Mouse (Mus musculus) MEL (cell line): ENCODE results near the gene Tnnt2. TPM values are rescaled to one million over a fixed set of nuclear protein-coding genes. Genes with fewer than 3 reads are reported as not detected.

Source experiments
- DNase-seq: peaks from one replicate; pipeline ENCODE4 v3.0.0; 2011; ENCODE audit warnings: low read depth, low spot score
- H3K27ac ChIP-seq: 2 replicates; pipeline ENCODE4 v1.5.1; 2012; ENCODE audit warnings: low read depth, mild to moderate bottlenecking, control low read depth, low read length, moderate library complexity; ENCODE audit not compliant: control insufficient read depth
- H3K27me3 ChIP-seq, 2 experiments: fragments of 150-350 bp in 1 of 2; sonication (generic) in 1 of 2; 2 replicates each; pipeline ENCODE4 v1.6.1; 2012; ENCODE audit warnings: low read length in 2 of 2, mild to moderate bottlenecking in 2 of 2, improper control_type of control experiment in 1 of 2, moderate library complexity in 1 of 2; ENCODE audit not compliant: insufficient read depth in 2 of 2, control insufficient read depth in 1 of 2
- H3K36me3 ChIP-seq, 2 experiments: 2 replicates each; pipeline ENCODE4 v1.6.1; 2012 to 2014; ENCODE audit warnings: low read length in 2 of 2, improper control_type of control experiment in 1 of 2, inconsistent platforms in 1 of 2, mild to moderate bottlenecking in 1 of 2; ENCODE audit not compliant: insufficient read depth in 2 of 2, control insufficient read depth in 1 of 2
- H3K4me1 ChIP-seq, 2 experiments: fragments of 150-350 bp in 1 of 2; sonication (generic) in 1 of 2; 2 replicates each; pipeline ENCODE4 v1.6.1; 2012; ENCODE audit warnings: low read length in 2 of 2, improper control_type of control experiment in 1 of 2, mild to moderate bottlenecking in 1 of 2; ENCODE audit not compliant: insufficient read depth in 2 of 2, control insufficient read depth in 1 of 2
- H3K4me3 ChIP-seq, 2 experiments: fragments of 150-350 bp in 1 of 2; sonication (generic) in 1 of 2; 2 replicates each; pipeline ENCODE4 v1.5.1; 2012; ENCODE audit warnings: low read depth in 2 of 2, low read length in 2 of 2, mild to moderate bottlenecking in 2 of 2, moderate library complexity in 2 of 2, control low read depth in 1 of 2, improper control_type of control experiment in 1 of 2; ENCODE audit not compliant: control insufficient read depth in 1 of 2, insufficient read depth in 1 of 2
- H3K79me2 ChIP-seq: 2 replicates; pipeline ENCODE4 v1.6.1; 2012; ENCODE audit warnings: mild to moderate bottlenecking, low read length, moderate library complexity; ENCODE audit not compliant: control insufficient read depth, poor library complexity, insufficient read depth
- H3K9ac ChIP-seq: 2 replicates; pipeline ENCODE4 v1.6.1; 2012; ENCODE audit warnings: low read depth, mild to moderate bottlenecking, control low read depth, low read length, moderate library complexity; ENCODE audit not compliant: control insufficient read depth, poor library complexity, severe bottlenecking
- H3K9me3 ChIP-seq: fragments of 150-350 bp; sonication (generic); replicated peaks from 2 replicates; pipeline ENCODE4 v1.6.1; 2012; ENCODE audit warnings: mild to moderate bottlenecking, low read length, improper control_type of control experiment, moderate library complexity; ENCODE audit not compliant: insufficient read depth
- BHLHE40 ChIP-seq: IDR thresholded peaks from 2 replicates; pipeline ENCODE4 v1.6.1; 2012; ENCODE audit warnings: low read depth, mild to moderate bottlenecking, inconsistent platforms, low read length, improper control_type of control experiment, borderline replicate concordance
- CHD1 ChIP-seq: IDR thresholded peaks from 2 replicates; pipeline ENCODE4 v1.6.1; 2012; ENCODE audit warnings: low read depth, mild to moderate bottlenecking, inconsistent platforms, low read length, improper control_type of control experiment
- CHD2 ChIP-seq: IDR thresholded peaks from 2 replicates; pipeline ENCODE4 v1.6.1; 2011; ENCODE audit warnings: low read length, improper control_type of control experiment
- CTCF ChIP-seq, 3 experiments: IDR thresholded peaks in 2 of 3; conservative IDR thresholded peaks in 1 of 3; 2 replicates each; pipeline ENCODE4 v1.5.1; 2011 to 2012; ENCODE audit warnings: low read length in 3 of 3, low read depth in 2 of 3, mild to moderate bottlenecking in 2 of 3, improper control_type of control experiment in 1 of 3, inconsistent platforms in 1 of 3, mixed read lengths in 1 of 3, moderate library complexity in 1 of 3; ENCODE audit not compliant: control insufficient read depth in 1 of 3, insufficient read depth in 1 of 3, poor library complexity in 1 of 3, severe bottlenecking in 1 of 3
- E2F4 ChIP-seq: IDR thresholded peaks from 2 replicates; pipeline ENCODE4 v1.6.1; 2011; ENCODE audit warnings: low read depth, low read length, improper control_type of control experiment, borderline replicate concordance
- ELF1 ChIP-seq: IDR thresholded peaks from 2 replicates; pipeline ENCODE4 v1.6.1; 2014; ENCODE audit warnings: low read depth, mild to moderate bottlenecking, inconsistent platforms, low read length, improper control_type of control experiment, moderate library complexity
- EP300 ChIP-seq, 2 experiments: IDR thresholded peaks; 2 replicates each; pipeline ENCODE4 v1.6.1; 2011; ENCODE audit warnings: improper control_type of control experiment in 2 of 2, low read length in 2 of 2, low read depth in 1 of 2, mild to moderate bottlenecking in 1 of 2
- ETS1 ChIP-seq: IDR thresholded peaks from 2 replicates; pipeline ENCODE4 v1.6.1; 2012; ENCODE audit warnings: low read depth, mild to moderate bottlenecking, inconsistent platforms, low read length, improper control_type of control experiment, moderate library complexity
- GABPA ChIP-seq: IDR thresholded peaks from 2 replicates; pipeline ENCODE4 v1.6.1; 2012; ENCODE audit warnings: low read depth, mild to moderate bottlenecking, inconsistent platforms, low read length, improper control_type of control experiment, moderate library complexity
- GATA1 ChIP-seq: IDR thresholded peaks from 2 replicates; pipeline ENCODE4 v1.6.1; 2011; ENCODE audit warnings: low read depth, low read length, improper control_type of control experiment
- HCFC1 ChIP-seq: IDR thresholded peaks from 2 replicates; pipeline ENCODE4 v1.6.1; 2012; ENCODE audit warnings: low read depth, mild to moderate bottlenecking, inconsistent platforms, low read length, improper control_type of control experiment, moderate library complexity
- JUND ChIP-seq: IDR thresholded peaks from 2 replicates; pipeline ENCODE4 v1.6.1; 2011; ENCODE audit warnings: low read depth, mild to moderate bottlenecking, improper control_type of control experiment, low read length
- KAT2A ChIP-seq: conservative IDR thresholded peaks from 2 replicates; pipeline ENCODE4 v1.6.1; 2012; ENCODE audit warnings: low read depth, low read length, improper control_type of control experiment, inconsistent platforms
- MAFK ChIP-seq: IDR thresholded peaks from 2 replicates; pipeline ENCODE4 v1.6.1; 2011; ENCODE audit warnings: low read depth, mild to moderate bottlenecking, low read length, improper control_type of control experiment, borderline replicate concordance
- MAX ChIP-seq: IDR thresholded peaks from 2 replicates; pipeline ENCODE4 v1.6.1; 2011; ENCODE audit warnings: low read length, improper control_type of control experiment
- MAZ ChIP-seq: IDR thresholded peaks from 2 replicates; pipeline ENCODE4 v1.6.1; 2012; ENCODE audit warnings: low read depth, mild to moderate bottlenecking, inconsistent platforms, low read length, improper control_type of control experiment
- MEF2A ChIP-seq: IDR thresholded peaks from 2 replicates; pipeline ENCODE4 v1.6.1; 2014; ENCODE audit warnings: low read depth, mild to moderate bottlenecking, inconsistent platforms, low read length, improper control_type of control experiment; ENCODE audit not compliant: poor library complexity, insufficient replicate concordance, severe bottlenecking; ENCODE audit errors: extremely low read depth
- MXI1 ChIP-seq: IDR thresholded peaks from 2 replicates; pipeline ENCODE4 v1.6.1; 2011; ENCODE audit warnings: mild to moderate bottlenecking, low read depth, low read length, improper control_type of control experiment
- MYB ChIP-seq: IDR thresholded peaks from 2 replicates; pipeline ENCODE4 v1.6.1; 2011; ENCODE audit warnings: mild to moderate bottlenecking, low read depth, low read length, improper control_type of control experiment
- MYC ChIP-seq: IDR thresholded peaks from 2 replicates; pipeline ENCODE4 v1.6.1; 2011; ENCODE audit warnings: low read depth, mild to moderate bottlenecking, low read length, improper control_type of control experiment, moderate library complexity
- NELFE ChIP-seq: IDR thresholded peaks from 2 replicates; pipeline ENCODE4 v1.6.1; 2011; ENCODE audit warnings: low read depth, low read length, improper control_type of control experiment
- POLR2A ChIP-seq, 2 experiments: IDR thresholded peaks; 2 replicates each; pipeline ENCODE4 v1.6.1; 2011 to 2012; ENCODE audit warnings: low read length in 2 of 2, mild to moderate bottlenecking in 2 of 2, control low read depth in 1 of 2, improper control_type of control experiment in 1 of 2, low read depth in 1 of 2, moderate library complexity in 1 of 2; ENCODE audit not compliant: control insufficient read depth in 1 of 2, insufficient read depth in 1 of 2, poor library complexity in 1 of 2
- POLR2AphosphoS2 ChIP-seq: IDR thresholded peaks from 2 replicates; pipeline ENCODE4 v1.6.1; 2011; ENCODE audit warnings: low read length, improper control_type of control experiment
- POLR2AphosphoS5 ChIP-seq: IDR thresholded peaks from 2 replicates; pipeline ENCODE4 v1.6.1; 2012; ENCODE audit warnings: low read depth, borderline replicate concordance, mild to moderate bottlenecking, inconsistent platforms, low read length, moderate library complexity, mixed read lengths
- RAD21 ChIP-seq: IDR thresholded peaks from 2 replicates; pipeline ENCODE4 v1.6.1; 2011; ENCODE audit warnings: mild to moderate bottlenecking, low read depth, low read length, improper control_type of control experiment
- RCOR1 ChIP-seq: IDR thresholded peaks from 2 replicates; pipeline ENCODE4 v1.6.1; 2012; ENCODE audit warnings: low read depth, mild to moderate bottlenecking, inconsistent platforms, low read length, improper control_type of control experiment
- TAL1 ChIP-seq: IDR thresholded peaks from 2 replicates; pipeline ENCODE4 v1.6.1; 2012; ENCODE audit warnings: mild to moderate bottlenecking, inconsistent platforms, low read length, moderate library complexity, mixed read lengths
- TBP ChIP-seq: IDR thresholded peaks from 2 replicates; pipeline ENCODE4 v1.8.0; 2011; ENCODE audit warnings: low read depth, low read length, improper control_type of control experiment
- TCF12 ChIP-seq: IDR thresholded peaks from 2 replicates; pipeline ENCODE4 v1.6.1; 2014; ENCODE audit warnings: low read depth, mild to moderate bottlenecking, inconsistent platforms, low read length, improper control_type of control experiment, moderate library complexity
- USF1 ChIP-seq: IDR thresholded peaks from 2 replicates; pipeline ENCODE4 v1.6.1; 2014; ENCODE audit warnings: low read depth, mild to moderate bottlenecking, inconsistent platforms, low read length, improper control_type of control experiment, moderate library complexity
- USF2 ChIP-seq, 2 experiments: IDR thresholded peaks; 2 replicates each; pipeline ENCODE4 v1.6.1; 2011 to 2012; ENCODE audit warnings: improper control_type of control experiment in 2 of 2, low read length in 2 of 2, borderline replicate concordance in 1 of 2, inconsistent platforms in 1 of 2, low read depth in 1 of 2, mild to moderate bottlenecking in 1 of 2; ENCODE audit not compliant: insufficient read depth in 1 of 2
- ZKSCAN1 ChIP-seq: IDR thresholded peaks from 2 replicates; pipeline ENCODE4 v1.6.1; 2012; ENCODE audit warnings: low read depth, mild to moderate bottlenecking, inconsistent platforms, low read length, improper control_type of control experiment, moderate library complexity
- ZMIZ1 ChIP-seq: IDR thresholded peaks from 2 replicates; pipeline ENCODE4 v1.6.1; 2012; ENCODE audit warnings: low read depth, mild to moderate bottlenecking, inconsistent platforms, low read length, improper control_type of control experiment, moderate library complexity
- ZNF384 ChIP-seq: IDR thresholded peaks from 2 replicates; pipeline ENCODE4 v1.6.1; 2012; ENCODE audit warnings: low read depth, mild to moderate bottlenecking, inconsistent platforms, low read length, improper control_type of control experiment
- polyA plus RNA-seq, 2 experiments: library from polyadenylated mRNA; stranded (reverse) in 1 of 2; unstranded in 1 of 2; fragments of >175 nt in 1 of 2; fragments of >200 nt in 1 of 2; gene quantifications; 2 replicates each; pipeline versions ENCODE4 v1.2.1 to v1.2.4; 2012; ENCODE audit warnings: low replicate concordance in 2 of 2, low read depth in 1 of 2; ENCODE audit not compliant: insufficient read length in 2 of 2, insufficient read depth in 1 of 2, missing spikeins in 1 of 2
- total RNA-seq: library from RNA; depleted of rRNA; stranded (reverse); fragments of 300-350 nt; gene quantifications from 2 replicates; pipeline ENCODE4 v1.2.3, GENCODE M21; 2012

Gene Tnnt2
- total and polyA plus RNA-seq, 3 experiments = not detected

DNA sequence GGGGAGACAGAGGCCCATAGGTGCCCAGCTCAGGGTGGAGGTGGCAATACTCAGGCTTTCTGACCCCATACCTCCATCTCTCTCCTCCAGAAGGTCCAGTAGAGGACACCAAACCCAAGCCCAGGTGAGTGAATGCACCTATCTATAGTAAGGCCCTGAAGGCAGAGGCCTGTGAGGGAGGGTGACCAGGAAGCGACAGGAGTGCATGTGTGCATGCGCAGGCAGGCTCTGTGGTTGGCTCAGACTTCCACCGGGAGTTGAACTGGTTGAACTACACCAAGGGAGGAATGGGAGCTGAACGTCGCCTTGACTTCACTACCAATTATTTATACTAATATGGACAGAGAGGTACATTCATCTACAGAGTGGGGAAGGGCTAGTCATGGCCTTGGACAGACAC lies 10.5 kb downstream of the Tnnt2 start:
- H3K27me3 ChIP-seq = peaks cover 0 to 1% of the 10 kb centered on the region in 2 experiments; a peak in 1 of 4 replicates
- no peak overlapping the region for H3K4me3 ChIP-seq

GRCm38 (mm10) chr1:135847139-135847562 lies 11.0 kb downstream of the Tnnt2 start:
- Histone ChIP-seq H3K27me3 (peaks cover 0 to 1% of the 10 kb centered on the region in 2 experiments; a peak in 1 of 4 replicates), H3K9ac (no peak overlapping the region), H3K79me2 (no peaks in the 10 kb centered on the region), H3K4me1 (peaks cover 0 to 8% of the 10 kb centered on the region in 2 experiments; a peak in 1 of 4 replicates), H3K36me3 (peaks cover 0 to 3% of the 10 kb centered on the region in 2 experiments; a peak in 1 of 4 replicates), H3K27ac (no peak overlapping the region), H3K9me3 (no peaks in the 10 kb centered on the region), H3K4me3 (peak overlapping the region in 1 of 2 experiments; percentile 34; a peak in 1 of 4 replicates)
- DNase-seq = peak; percentile 82
- TF ChIP-seq MXI1 (no peak), MEF2A (no peak), MAZ (no peak), USF1 (no peak), POLR2A (IDR thresholded peaks at IDR 0.05; ENCODE audit: control insufficient read depth in 1 of 2, insufficient read depth in 1 of 2, low read depth in 1 of 2, low read length in 2 of 2, poor library complexity in 1 of 2) (no peak), KAT2A (no peak), CTCF (IDR thresholded peaks at IDR 0.05 in 2 of 3, conservative IDR thresholded peaks at IDR 0.05 in 1 of 3; ENCODE audit: control insufficient read depth in 1 of 3, insufficient read depth in 1 of 3, low read depth in 2 of 3, low read length in 3 of 3, poor library complexity in 1 of 3, severe bottlenecking in 1 of 3) (peak; percentile 76 to 79 (median 76)), JUND (no peak), RAD21 (peak; percentile 31), ELF1 (no peak), RCOR1 (no peak), HCFC1 (no peak), MAX (no peak), MYC (no peak), NELFE (no peak), EP300 (IDR thresholded peaks at IDR 0.05; ENCODE audit: low read depth in 1 of 2, low read length in 2 of 2) (no peak), MYB (no peak), CHD2 (no peak), POLR2AphosphoS2 (no peak), E2F4 (no peak), ZKSCAN1 (no peak), ETS1 (no peak), GABPA (no peak), ZNF384 (no peak), TAL1 (no peak), BHLHE40 (no peak), ZMIZ1 (no peak), TBP (0 out of 2 replicates have a peak, but pooled peaks have one; percentile 27), TCF12 (peak; percentile 32; the same call in 1 of the 2 replicates), POLR2AphosphoS5 (no peak), GATA1 (0 out of 2 replicates have a peak, but pooled peaks have one; percentile 3)

More for the DNA sequence above, 10.5 kb downstream of the Tnnt2 start:
- H3K79me2 ChIP-seq = no peaks in the 10 kb centered on the region
- peaks cover 0 to 8% of the 10 kb centered on the region in 2 experiments; a peak in 1 of 4 replicates for H3K4me1 ChIP-seq
- H3K27ac ChIP-seq = no peak overlapping the region
- no peaks in the 10 kb centered on the region for H3K9me3 ChIP-seq
- H3K36me3 ChIP-seq = peaks cover 0 to 3% of the 10 kb centered on the region in 2 experiments; a peak in 1 of 4 replicates
- no peak for DNase-seq
- H3K9ac ChIP-seq = no peak overlapping the region
- TF ChIP-seq MAFK (no peak), CHD1 (no peak), USF2 (IDR thresholded peaks at IDR 0.05; ENCODE audit: borderline replicate concordance in 1 of 2, insufficient read depth in 1 of 2, low read depth in 1 of 2, low read length in 2 of 2) (no peak), MYB (no peak)
